Mouse (Mus musculus) regulatory T cell (primary cell): ENCODE measurements around the gene Spo11.

Source experiments
- in situ Hi-C: fragments of 300-600 bp; cut with MboI, MseI; formaldehyde crosslinking; loops from one replicate; pipeline ENCODE4 v1.15.1; 2025; ENCODE audit warnings: high pct_unique_total_duplicates

Gene Spo11

DNA sequence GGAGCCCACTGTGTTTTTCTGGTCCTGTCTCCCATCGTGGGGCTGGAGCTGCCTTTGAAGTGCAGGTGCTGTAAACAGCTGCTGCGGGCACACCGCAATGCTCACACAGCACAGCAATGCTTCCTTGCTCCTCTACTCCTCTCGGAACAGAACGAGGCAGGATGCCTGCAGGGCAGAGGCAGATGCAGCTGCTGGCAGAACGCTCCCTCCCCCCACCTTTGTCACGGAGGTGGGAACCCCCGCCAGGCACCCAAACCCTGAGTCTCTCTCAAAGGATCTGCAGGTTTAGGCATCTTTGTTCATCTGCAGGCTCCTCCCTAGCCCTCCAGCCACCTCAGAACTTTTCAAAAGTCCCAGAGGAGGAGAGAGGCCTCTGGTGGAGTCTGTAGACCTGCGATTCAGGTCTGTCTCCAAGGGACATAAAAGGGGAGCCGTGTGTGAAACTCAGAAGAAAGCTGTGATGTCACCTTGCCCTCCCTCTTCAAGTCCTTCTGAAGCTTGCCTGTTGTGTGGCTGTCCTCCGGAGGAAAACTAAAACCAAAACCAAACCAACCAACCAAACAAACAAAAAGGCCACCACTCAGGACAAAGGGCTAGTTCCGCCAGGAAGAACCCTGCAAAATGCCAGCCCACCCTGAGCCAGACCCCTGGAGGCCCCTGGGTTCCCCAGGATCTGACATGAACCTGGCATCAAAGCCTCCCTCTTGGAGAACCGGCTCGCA lies at the start of gene Spo11:
Gene Spo11, plus strand, starts transcription at position 292 of the 722 bp plus-strand sequence.
- in situ Hi-C loops, result no loop called here

DNA sequence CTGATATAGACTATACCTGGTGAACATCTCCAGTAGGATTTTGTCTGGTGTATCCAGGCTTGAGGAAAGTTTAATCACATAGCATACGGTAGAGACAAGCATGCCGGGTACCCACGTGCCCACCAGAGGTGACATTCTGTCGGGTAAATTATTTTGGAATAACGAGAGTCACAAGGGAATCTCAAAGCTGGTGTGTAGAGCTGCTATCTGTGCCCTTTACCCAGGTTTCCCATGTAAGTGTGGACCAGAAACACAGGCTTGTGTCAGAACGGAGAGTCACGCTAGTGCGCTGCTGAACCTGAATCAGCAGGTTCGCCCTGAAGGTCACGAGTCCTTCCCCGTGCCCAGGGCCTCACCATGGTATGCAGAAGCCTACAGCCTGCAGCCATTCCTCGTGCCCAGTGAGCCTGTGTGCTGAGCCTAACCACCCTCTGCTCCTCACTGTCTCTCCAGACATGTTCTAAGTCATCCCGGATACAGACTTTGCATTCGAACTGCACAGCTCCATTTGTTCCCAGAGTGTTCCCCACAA lies 47.5 kb upstream of the Spo11 start:
- in situ Hi-C loops, result no loop called here

DNA sequence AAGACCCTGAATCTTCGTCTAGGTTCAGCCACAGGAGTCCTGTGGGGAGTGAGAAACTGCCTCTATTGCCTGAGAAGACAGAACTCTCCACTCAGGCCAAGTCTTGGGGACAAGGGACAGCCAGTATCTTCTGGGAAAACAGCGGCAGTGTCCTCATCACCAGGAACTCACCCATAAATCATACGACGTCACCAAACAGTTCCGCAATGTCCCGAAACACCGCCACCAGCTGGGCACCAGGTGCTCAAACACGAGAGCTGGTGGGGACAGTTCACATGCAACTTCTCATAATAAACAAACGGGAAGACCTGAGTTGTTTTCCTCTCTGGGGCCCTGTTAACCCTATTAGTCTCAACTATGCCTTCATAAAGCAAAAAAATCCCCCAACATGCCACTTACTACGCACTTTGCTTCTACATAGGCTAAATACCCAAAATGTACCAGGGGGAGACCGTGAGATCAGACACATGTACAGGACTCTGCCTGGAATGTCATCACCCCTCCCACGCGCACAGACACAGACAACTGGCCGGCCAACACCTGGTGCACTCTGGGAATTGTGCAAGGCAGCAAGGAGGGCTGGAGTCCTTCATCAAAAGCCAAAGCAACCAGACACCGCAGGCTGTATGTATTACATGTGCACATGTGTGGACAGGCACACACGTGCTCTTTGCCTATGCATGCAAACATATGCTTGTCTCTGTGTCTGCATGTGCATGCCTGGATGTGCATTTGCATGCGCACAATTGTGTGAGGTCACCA lies 46.2 kb upstream of the Spo11 start:
- in situ Hi-C loops, result no loop called here

DNA sequence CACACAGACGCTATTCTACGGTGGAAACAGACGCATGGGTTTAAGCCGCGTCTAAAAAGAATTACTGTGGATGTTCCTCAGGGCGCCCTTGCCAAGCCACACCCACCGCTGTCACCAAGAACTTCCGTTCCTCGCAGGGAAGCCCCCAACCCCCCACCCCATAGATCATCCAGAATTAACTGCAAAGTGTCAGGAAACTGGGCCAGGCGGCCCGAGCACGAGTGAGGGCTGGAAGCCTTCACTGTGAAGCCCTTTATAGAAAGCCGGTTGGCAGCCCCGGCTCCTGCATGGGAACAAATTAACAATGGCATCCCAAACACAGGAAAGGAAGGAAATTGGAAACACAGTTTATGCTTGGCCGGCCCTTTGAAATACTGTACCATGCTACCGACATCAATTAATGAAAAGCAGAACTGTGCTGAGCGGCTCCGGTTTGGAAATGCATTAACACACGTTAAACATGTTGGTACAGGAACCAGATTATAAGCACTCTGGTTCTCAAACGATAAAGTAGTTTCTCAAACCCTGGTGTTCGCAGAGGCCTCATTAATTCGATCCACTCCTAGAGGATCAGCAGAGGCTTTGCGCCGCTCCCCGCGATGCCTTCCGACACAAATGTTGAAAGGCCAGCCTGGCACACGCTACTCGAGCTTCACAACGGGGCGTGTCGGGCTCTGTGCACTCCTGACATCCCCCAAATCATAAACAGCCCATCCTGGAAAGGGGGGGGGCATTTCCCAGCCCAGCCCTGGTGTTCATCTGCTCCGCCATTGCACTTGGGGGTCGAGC lies 43.7 kb upstream of the Spo11 start:
- in situ Hi-C loops, result no loop called here

DNA sequence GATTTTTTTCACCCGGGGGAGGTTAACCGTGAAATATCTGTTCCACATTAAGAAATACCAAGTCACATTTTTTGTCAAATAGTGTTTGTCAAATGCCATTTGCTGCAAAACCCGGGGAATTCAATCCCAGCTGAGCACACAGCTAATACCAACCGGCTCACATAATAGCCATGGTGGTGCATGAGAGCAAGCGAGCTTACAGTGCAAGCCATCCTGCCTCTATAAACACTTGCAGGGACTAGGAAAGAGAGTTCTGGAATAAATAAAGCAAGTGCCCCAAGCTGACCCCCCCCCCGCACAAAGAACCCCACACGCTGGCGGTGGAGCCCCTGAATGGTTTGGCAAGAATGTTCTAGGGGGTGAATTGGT lies 43.1 kb upstream of the Spo11 start:
- in situ Hi-C loops, result no loop called here

DNA sequence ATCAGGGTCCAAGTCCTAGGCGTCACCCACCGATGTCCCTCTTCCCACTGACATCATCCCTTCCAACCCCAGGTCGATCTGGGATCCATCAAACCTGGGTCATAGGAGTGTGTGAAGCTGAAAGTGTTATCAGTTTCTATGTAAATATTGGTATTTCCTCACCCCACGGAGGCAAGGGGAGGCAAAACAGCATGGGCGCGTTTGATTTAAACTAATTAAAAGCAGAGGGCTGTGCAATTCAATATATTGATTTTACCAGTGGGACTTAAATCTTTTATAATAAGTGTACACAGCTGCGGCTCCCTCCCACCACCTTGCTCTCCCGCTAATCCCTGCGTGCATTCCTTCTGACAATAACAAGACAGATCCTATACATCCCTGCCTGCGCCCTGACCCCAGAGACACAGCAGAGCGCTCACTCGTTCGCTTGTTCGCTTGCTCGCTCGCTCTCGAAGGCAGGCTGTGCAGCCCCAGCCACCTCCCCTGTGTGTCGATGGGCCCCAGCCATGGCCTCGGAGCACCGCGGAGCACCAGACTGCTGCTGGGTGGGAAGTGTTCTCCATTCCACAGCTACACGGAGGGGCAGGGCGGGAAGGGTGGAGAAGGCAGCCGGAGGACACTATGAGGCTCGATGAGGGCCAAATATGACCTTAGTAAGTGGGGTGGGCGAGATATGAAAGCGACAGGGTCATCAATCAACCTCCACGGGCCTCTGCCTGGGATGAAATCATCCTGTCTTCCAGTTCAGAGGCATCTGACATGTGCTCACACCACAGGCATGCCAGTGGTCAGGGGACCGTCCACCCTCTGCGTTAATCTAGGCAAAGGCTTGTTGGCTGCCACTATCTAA lies 42.4 kb upstream of the Spo11 start:
- in situ Hi-C loops, result no loop called here

DNA sequence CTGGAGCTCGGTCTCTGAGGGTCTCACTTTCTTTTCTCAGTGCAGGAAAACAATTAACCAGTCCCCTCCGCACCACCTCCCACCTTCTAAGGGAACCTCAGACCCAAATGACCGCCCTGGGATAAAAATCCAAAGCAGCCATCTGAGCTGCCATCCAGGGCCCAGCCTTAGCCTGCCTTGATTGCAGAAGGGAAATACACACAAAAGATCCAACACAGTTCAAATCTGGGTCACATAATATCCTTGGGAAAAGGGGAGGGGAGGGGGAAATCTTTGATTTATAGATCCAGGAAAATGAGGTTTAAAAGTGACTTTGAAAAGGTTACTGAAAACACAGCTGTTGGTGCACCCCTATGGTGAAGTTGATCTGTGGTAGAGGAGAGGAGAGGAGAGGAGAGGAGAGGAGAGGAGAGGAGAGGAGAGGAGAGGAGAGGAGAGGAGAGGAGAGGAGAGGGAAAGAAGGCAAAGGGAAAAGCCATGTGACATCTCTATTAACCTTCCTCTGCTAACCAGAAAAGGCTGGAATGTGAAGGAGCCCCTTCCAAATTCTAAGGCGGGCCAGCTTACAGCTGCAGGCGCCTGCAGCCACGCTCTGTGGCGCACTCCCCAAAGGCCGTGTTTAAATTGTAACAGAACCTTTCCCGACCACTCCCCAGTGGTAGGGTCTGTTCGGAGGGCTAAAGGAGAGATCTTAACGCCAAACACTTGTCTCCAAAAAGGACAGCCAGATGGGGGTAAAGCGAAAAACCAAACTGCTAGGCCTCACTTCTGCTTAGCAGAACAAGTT lies 41.5 kb upstream of the Spo11 start:
- in situ Hi-C loops, result no loop called here

DNA sequence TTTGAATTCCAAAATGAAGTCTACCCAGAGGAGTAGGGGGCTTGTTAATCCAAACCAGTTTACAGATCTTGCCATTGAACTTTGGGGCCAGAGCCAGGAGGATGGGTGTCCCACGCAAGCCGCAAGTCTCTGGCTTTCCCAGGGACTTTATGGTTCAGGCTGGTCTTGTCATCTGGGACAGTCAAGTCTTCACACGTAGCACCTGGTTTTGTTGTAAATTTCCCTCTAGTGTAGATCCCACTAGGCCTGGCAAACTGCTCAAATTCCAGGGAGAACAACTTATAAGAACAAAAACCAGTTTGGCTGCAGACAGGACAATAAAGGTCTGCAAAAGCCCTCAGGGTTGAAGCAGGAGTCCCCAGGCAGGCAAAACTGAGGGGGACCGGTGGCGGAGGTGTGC lies 40.7 kb upstream of the Spo11 start:
- in situ Hi-C loops, result no loop called here

DNA sequence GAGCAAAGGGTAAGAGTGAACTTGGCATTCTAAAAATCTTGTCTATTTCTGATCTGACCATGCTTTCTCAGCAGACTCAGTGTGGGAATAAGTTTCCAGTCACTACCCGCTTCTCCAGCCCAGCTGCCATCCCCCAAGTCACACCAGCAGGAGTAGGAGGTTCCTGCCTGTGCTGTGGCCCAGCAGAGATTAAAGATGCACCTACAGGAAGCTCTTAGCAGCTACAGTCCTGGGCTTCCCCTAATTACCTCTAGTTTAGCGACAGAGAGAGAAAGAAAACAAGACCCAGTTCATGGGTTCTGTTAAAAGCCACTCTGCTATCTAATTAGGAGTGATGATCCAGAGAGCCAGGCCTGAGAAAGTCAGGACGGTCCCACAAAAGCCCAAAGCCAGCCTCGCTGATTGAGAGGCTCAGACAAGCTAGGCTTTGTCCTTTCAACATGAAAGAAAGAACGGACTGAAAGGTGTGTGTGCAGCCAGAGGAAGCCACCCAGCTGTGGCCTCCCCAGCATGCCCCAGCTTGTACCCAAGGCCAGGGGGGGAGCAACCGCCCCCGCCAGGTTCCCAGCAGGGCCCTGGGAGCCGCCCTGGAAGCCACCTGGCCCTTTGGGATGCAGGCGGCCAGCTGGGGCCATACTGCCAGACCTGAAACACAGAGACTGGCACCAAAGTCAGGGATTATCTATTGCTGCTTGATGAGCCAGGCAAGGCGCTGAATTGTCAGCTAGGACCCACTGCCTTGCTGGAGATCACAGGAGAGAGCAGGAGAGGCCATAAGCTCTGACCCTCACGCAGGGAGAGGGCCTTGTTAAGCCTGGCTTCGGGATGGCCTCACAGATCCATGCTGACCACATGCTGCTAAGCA lies 39.9 kb upstream of the Spo11 start:
- in situ Hi-C loops, result no loop called here

DNA sequence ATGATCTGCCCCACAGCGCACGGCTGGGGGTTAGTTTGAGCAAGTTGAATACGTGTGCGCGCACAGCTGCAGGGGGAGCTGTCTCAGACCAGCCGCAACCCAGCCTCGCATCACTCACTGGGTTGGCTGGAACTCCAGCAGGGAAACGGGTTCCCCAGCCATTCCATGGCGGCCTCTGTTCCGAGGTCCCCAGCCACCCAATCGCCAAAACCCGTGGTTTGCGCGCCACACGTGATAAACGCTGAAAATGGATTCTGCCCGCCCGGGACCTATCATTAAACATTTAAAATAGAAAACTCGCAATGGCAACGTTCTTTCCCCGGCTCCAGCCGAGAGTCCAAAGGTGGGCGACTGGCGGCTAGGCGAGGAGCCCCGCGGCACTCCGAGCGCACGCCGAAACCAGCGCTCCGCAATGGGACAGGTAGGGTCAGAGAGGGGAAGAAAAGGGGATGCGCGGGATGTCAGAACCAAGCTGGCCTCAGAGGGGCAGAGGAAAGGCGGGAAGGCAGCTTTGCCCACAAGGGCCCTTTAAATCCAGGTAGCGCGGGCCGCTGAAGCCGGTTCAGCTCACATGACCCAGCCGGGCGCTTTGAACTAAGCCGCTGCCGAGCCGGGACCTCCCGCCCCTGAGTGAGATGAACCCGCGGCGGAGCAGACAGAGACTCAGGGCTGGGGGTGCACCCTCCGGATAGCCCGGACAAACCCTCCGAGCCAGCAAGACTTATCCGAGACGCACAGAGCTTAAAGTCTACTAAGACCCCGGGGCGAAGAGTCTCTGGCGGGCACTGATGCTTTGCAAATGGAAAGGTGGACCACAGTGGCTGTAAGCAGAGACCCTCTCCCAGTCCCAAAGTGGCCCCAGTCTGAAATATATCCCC lies 38.5 kb upstream of the Spo11 start:
- in situ Hi-C loops, result no loop called here

DNA sequence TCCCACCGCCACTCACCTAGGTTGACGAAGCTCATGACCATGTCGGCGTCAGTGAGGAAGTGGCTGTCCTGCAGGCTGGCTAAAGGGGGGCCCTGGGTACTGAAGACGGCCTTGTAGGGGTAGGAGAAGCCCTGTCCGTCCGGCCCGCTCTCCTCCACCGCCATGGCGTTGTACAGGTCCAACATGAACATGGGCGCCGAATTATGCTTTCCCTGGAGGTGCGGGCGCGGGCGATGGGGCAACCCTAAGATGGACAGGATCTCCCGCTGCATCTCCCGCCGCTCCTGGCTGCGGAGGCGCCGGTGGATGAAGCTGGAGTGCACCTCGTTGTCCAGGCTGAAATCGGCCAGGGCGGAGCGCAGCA lies 37.9 kb upstream of the Spo11 start:
- in situ Hi-C loops, result no loop called here

DNA sequence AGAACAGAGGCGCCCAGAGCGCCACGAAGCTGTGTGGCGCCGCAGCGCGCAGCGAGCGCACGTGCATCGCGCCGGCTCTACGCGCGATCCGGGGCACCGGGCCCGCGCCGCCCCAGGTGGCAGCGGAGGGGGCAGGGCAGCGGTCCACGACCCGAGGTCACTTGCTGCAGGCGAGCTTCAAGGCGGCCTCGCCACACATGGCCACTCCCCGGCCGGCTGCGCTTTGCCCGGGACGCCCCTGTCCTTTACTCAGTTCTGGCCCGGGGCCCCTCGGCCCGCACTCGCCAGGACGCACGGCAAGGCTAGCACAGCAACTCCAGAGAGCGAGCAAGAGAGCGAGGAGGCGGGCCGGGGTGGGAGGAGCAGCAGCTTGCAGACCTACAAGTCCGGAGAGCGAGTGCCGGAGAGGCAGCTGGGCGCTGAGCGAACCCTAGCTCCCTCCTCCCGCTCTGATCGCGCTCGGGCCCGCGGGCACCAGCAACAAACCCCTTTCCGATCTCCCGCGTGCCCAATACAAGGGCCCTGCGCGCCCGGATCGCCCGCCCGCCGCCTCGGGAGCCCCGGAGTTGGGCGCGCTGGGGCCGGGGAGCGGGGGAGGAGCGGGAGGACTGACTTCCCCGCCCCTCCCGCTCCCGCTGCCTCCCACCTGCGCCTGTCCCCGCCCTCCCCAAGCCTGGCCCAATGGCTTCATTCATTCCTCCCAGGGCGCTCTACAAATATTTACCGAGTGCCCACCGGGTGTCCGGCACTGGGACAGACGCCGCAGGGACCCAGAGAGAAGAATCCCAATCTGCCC lies 37.3 kb upstream of the Spo11 start, which contains the start of gene Bmp7:
Gene Bmp7, minus strand, starts transcription at position 319 of the 796 bp plus-strand sequence.
- in situ Hi-C loops, result no loop called here

DNA sequence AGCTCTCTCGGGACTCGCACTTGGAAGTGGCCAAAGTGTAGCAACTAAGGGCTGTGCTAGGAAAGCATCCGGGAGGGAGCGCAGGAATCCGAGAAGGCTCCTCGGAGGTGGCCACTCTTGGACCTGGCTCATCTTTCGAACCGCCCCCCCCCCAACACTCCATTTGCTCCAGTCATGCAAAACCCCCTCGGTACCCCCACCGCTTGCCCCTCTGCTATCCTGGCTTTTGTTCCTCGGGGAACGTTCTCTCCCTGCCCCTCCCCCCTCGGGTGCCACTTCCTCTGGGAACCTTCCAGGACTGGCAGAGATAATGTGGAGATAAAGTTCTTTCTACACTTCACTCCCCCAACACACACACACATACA lies 36.7 kb upstream of the Spo11 start:
- in situ Hi-C loops, result no loop called here

DNA sequence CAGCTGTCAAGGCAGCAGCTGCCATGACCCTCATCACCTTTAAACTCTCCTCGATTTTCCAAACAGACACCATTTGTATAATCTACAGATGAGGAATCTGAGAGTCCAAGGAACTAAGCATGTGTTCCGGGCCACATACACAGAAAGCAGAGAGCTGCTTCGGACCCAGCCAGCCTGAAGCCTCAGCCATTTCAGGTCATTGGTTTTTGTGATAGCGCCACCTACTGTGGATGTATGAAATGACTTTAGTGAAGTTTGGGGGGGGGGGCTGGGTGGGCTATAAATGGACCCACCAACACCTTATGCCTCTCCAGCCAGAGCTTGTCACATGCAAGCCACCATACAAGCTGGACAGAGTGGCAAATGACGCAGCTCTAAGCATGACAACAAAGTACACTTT lies 28.4 kb upstream of the Spo11 start:
- in situ Hi-C loops, result no loop called here

DNA sequence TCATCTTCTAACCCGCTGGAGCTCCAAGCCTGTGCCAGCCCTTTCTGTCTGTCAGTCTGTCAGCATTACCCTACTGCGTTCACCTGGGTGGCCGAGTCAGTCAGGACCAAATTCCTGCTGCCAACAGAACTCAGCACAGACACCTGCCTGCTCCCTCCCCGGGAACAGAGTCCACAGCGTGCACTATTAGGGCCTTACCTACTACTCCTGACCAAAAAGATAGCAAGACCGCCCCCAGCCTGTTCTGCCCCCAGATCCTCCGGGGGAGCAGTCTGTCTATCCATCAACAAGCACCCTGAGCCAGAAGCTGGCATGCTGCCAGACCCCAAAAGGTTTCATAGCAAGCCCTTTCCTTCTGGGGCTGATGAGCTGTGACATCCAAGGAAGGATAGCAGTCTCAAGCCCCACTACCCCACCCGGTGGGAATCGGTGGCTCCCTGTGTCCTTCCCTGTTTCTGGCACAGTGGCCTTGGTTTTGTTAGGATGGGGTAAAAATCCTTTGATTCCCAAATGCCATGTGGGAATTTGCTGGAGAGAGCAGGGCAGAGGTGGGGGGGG lies 27.3 kb upstream of the Spo11 start:
- in situ Hi-C loops, result no loop called here

DNA sequence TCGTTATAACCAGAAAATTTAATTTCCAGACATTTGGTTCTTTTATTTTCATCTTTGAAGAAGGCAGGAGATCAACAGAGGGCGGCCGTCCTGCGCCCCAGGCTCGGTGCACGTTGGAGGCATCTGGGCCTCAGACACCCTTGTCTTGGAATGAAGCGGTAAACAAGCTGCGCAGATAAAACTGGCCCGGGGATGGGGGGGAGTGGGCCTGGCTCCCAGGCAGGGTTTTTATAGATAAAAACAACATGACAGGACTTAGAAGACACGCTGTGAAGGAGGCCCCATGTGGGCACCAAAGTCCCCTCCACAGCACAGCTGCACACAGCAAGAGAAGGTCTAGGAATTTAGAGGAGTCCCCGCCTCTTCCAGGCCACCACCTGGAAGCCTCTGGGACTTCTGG lies 26.8 kb upstream of the Spo11 start:
- in situ Hi-C loops, result no loop called here

DNA sequence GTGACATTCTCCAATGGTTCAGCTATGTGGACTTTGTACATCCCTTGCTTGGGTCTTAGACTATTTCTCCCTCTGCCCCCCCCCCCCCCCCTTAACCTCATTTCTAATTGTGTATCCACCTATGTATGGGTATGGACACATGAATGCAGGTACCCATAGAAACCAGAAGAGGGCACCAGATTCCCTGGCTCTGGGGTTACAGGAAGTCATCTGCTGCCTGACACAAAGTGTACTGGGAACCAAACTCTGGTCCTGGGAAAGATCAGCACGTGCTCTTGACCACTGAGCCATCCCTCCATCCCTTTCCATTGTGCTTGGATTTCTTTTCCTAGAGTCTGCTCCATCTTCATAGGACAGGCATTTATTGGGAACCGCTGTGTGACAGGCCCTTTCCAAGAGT lies 25.5 kb upstream of the Spo11 start:
- in situ Hi-C loops, result no loop called here

DNA sequence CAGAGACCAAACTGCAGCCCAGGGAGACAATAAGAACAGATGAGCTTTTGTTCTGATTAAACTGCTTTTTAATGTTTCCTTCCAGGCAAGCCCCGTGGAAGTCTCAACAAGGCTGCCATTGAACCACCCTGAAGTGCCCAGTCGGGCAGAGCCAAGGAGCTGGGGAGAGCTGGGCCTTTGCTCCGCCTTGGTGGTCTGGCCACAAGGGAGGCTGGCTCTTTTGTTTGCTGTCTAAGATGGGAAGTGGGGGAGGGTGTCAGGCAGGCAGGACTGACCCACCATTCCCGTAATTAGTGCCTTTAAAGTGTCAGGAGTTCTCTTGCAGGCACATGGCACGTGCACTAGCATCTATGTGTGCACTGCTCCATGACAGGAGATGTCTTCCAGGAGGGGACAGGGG lies 18.9 kb upstream of the Spo11 start:
- in situ Hi-C loops, result no loop called here
